Mouse (Mus musculus) liver, adult 2 months (tissue): Measurements from ENCODE around the gene Kpnb1.

Source experiments
- CTCF ChIP-seq: fragments of 200-500 bp; IDR thresholded peaks from 2 replicates; pipeline ENCODE4 v1.5.1; 2011; ENCODE audit warnings: low read depth, low read length, control low read depth
- POLR2A ChIP-seq: fragments of 200-500 bp; IDR thresholded peaks from 2 replicates; pipeline ENCODE4 v1.6.1; 2011; ENCODE audit warnings: low read length, control low read depth; ENCODE audit not compliant: insufficient read depth; ENCODE audit errors: extremely low read depth

- TF ChIP-seq CTCF (no peak), POLR2A (no peak)
Measured at GRCm38 (mm10) chr11:97207011-97207422, 19.3 kb upstream of the Kpnb1 start.
